Mouse (Mus musculus): Measurements from ENCODE around the gene Cog5. TPM values are rescaled to one million over a fixed set of nuclear protein-coding genes. Genes with fewer than 3 reads are reported as not detected.

The Cog5 gene
- polyA plus RNA-seq, 1 experiment from 2014 or later: 25.5 TPM

- WGBS: 67% methylated on average over 6 of the region's 6 CpGs
- Histone ChIP-seq H3K36me3 (peaks cover 13% of the 10 kb centered on the region), H3K27me3 (replicated peaks) (no peaks in the 10 kb centered on the region), H3K4me1 (peaks cover 20% of the 10 kb centered on the region), H3K9ac (peak overlapping the region; percentile 61), H3K4me2 (peak overlapping the region; percentile 62), H3K27ac (replicated peaks) (peak overlapping the region; percentile 56), H3K4me3 (peak overlapping the region; percentile 17), H3K9me3 (no peaks in the 10 kb centered on the region)
- no peak for ATAC-seq (ENCODE audit: extremely low read depth, insufficient number of reproducible peaks, low FRiP score, low TSS enrichment)
Observed at GRCm38 (mm10) chr12:31709665-31710064, 55.0 kb downstream of the Cog5 start.

- H3K4me1 ChIP-seq: peaks cover 14% of the 10 kb centered on the region
- 28% methylated on average over 5 of the region's 5 CpGs for WGBS
- no peak for ATAC-seq (ENCODE audit: extremely low read depth, insufficient number of reproducible peaks, low FRiP score, low TSS enrichment)
- peak overlapping the region; percentile 60 for H3K4me3 ChIP-seq
- H3K27me3 ChIP-seq (replicated peaks): no peaks in the 10 kb centered on the region
- no peaks in the 10 kb centered on the region for H3K9me3 ChIP-seq
- peaks cover 13% of the 10 kb centered on the region for H3K36me3 ChIP-seq
- peak overlapping the region; percentile 77 for H3K9ac ChIP-seq
- H3K4me2 ChIP-seq: peak overlapping the region; percentile 65
- no peak overlapping the region for H3K27ac ChIP-seq (replicated peaks)
Observed at GRCm38 (mm10) chr12:31712233-31712632, 57.6 kb downstream of the Cog5 start.

GRCm38 (mm10) chr12:31712727-31713126, 58.1 kb downstream of the Cog5 start:
- ATAC-seq (ENCODE audit: extremely low read depth, insufficient number of reproducible peaks, low FRiP score, low TSS enrichment): no peak
- Histone ChIP-seq H3K4me3 (peak overlapping the region; percentile 60), H3K9ac (peak overlapping the region; percentile 67), H3K27me3 (replicated peaks) (no peaks in the 10 kb centered on the region), H3K4me2 (peak overlapping the region; percentile 65), H3K4me1 (peaks cover 13% of the 10 kb centered on the region), H3K27ac (replicated peaks) (no peak overlapping the region), H3K36me3 (peaks cover 13% of the 10 kb centered on the region), H3K9me3 (no peaks in the 10 kb centered on the region)
- 71% methylated on average over 4 of the region's 4 CpGs for WGBS

- Histone ChIP-seq H3K4me1 (peaks cover 12% of the 10 kb centered on the region), H3K36me3 (peaks cover 12% of the 10 kb centered on the region), H3K27me3 (replicated peaks) (no peaks in the 10 kb centered on the region), H3K4me2 (peak within 1 kb of the TSS; percentile 65), H3K9me3 (no peaks in the 10 kb centered on the region), H3K4me3 (peak within 1 kb of the TSS; percentile 60), H3K27ac (replicated peaks) (peak within 1 kb of the TSS; percentile 78), H3K9ac (peak within 1 kb of the TSS; percentile 85)
- 23% methylated on average over 6 of the region's 6 CpGs for WGBS
- no peak for ATAC-seq (ENCODE audit: extremely low read depth, insufficient number of reproducible peaks, low FRiP score, low TSS enrichment)
Observed at GRCm38 (mm10) chr12:31713600-31713999, 58.9 kb downstream of the Cog5 start, which contains the start of gene Gpr22. TSS of gene Gpr22 (minus strand) at chr12:31713947.

- Histone ChIP-seq H3K36me3 (peaks cover 7% of the 10 kb centered on the region), H3K27me3 (replicated peaks) (no peaks in the 10 kb centered on the region), H3K4me2 (peak overlapping the region; percentile 65), H3K4me3 (0 out of 2 replicates have a peak overlapping the region, but pooled peaks have one; percentile 60), H3K4me1 (peaks cover 16% of the 10 kb centered on the region), H3K9me3 (no peaks in the 10 kb centered on the region), H3K9ac (no peak overlapping the region), H3K27ac (replicated peaks) (no peak overlapping the region)
- WGBS: 73% methylated on average over 3 of the region's 3 CpGs
- no peak for ATAC-seq (ENCODE audit: extremely low read depth, insufficient number of reproducible peaks, low FRiP score, low TSS enrichment)
Observed at GRCm38 (mm10) chr12:31714070-31714469, 59.4 kb downstream of the Cog5 start.

GRCm38 (mm10) chr12:31719586-31720275, 65.1 kb downstream of the Cog5 start:
- ATAC-seq (ENCODE audit: extremely low read depth, insufficient number of reproducible peaks, low FRiP score, low TSS enrichment): no peak
- H3K4me2 ChIP-seq: no peak overlapping the region
- H3K4me3 ChIP-seq: no peak overlapping the region
- no peak overlapping the region for H3K9ac ChIP-seq
- H3K9me3 ChIP-seq: no peaks in the 10 kb centered on the region
- 74% methylated on average over 1 of the region's 1 CpGs for WGBS
- H3K4me1 ChIP-seq: peaks cover 26% of the 10 kb centered on the region
- H3K27me3 ChIP-seq (replicated peaks): no peaks in the 10 kb centered on the region
- H3K36me3 ChIP-seq: peaks cover 3% of the 10 kb centered on the region; the same call in 1 of the 2 replicates
- peak overlapping the region; percentile 46; the same call in 1 of the 2 replicates for H3K27ac ChIP-seq (replicated peaks)

GRCm38 (mm10) chr12:31724576-31724975, 69.9 kb downstream of the Cog5 start:
- WGBS: 83% methylated on average over 3 of the region's 3 CpGs
- Histone ChIP-seq H3K4me1 (peaks cover 35% of the 10 kb centered on the region), H3K27me3 (replicated peaks) (no peaks in the 10 kb centered on the region), H3K36me3 (peaks cover 4% of the 10 kb centered on the region; the same call in 1 of the 2 replicates), H3K4me3 (no peak overlapping the region), H3K4me2 (no peak overlapping the region), H3K27ac (replicated peaks) (peak overlapping the region; percentile 69; the same call in 1 of the 2 replicates), H3K9me3 (no peaks in the 10 kb centered on the region), H3K9ac (no peak overlapping the region)
- no peak for ATAC-seq (ENCODE audit: extremely low read depth, insufficient number of reproducible peaks, low FRiP score, low TSS enrichment)

- peak; percentile 58; the same call in 1 of the 2 replicates for ATAC-seq (ENCODE audit: extremely low read depth, insufficient number of reproducible peaks, low FRiP score, low TSS enrichment)
- no peak overlapping the region for H3K4me3 ChIP-seq
- no peak overlapping the region for H3K4me2 ChIP-seq
- WGBS: 60% methylated on average over 12 of the region's 12 CpGs
- no peak overlapping the region for H3K9ac ChIP-seq
- peaks cover 4% of the 10 kb centered on the region; the same call in 1 of the 2 replicates for H3K36me3 ChIP-seq
- peaks cover 26% of the 10 kb centered on the region for H3K4me1 ChIP-seq
- peak overlapping the region; percentile 82 for H3K27ac ChIP-seq (replicated peaks)
- H3K27me3 ChIP-seq (replicated peaks): no peaks in the 10 kb centered on the region
- no peaks in the 10 kb centered on the region for H3K9me3 ChIP-seq
Observed at GRCm38 (mm10) chr12:31725511-31726275, 71.0 kb downstream of the Cog5 start.

GRCm38 (mm10) chr12:31726707-31727106, 72.0 kb downstream of the Cog5 start:
- H3K9ac ChIP-seq: no peak overlapping the region
- peak overlapping the region; percentile 82 for H3K27ac ChIP-seq (replicated peaks)
- H3K27me3 ChIP-seq (replicated peaks): no peaks in the 10 kb centered on the region
- no peaks in the 10 kb centered on the region for H3K9me3 ChIP-seq
- no peak for ATAC-seq (ENCODE audit: extremely low read depth, insufficient number of reproducible peaks, low FRiP score, low TSS enrichment)
- WGBS: 28% methylated on average over 1 of the region's 1 CpGs
- no peak overlapping the region for H3K4me3 ChIP-seq
- H3K4me1 ChIP-seq: peaks cover 19% of the 10 kb centered on the region
- no peak overlapping the region for H3K4me2 ChIP-seq
- peaks cover 4% of the 10 kb centered on the region; the same call in 1 of the 2 replicates for H3K36me3 ChIP-seq

- Histone ChIP-seq H3K9me3 (no peaks in the 10 kb centered on the region), H3K36me3 (no peaks in the 10 kb centered on the region), H3K4me3 (no peak overlapping the region), H3K4me2 (no peak overlapping the region), H3K4me1 (peaks cover 23% of the 10 kb centered on the region), H3K9ac (no peak overlapping the region), H3K27ac (replicated peaks) (no peak overlapping the region), H3K27me3 (replicated peaks) (no peaks in the 10 kb centered on the region)
- ATAC-seq (ENCODE audit: extremely low read depth, insufficient number of reproducible peaks, low FRiP score, low TSS enrichment): no peak
- WGBS: 85% methylated on average over 1 of the region's 1 CpGs
Observed at GRCm38 (mm10) chr12:31730126-31730525, 75.5 kb downstream of the Cog5 start.

- Histone ChIP-seq H3K9ac (no peak overlapping the region), H3K4me1 (peaks cover 10% of the 10 kb centered on the region), H3K4me2 (no peak overlapping the region), H3K27me3 (replicated peaks) (no peaks in the 10 kb centered on the region), H3K9me3 (no peaks in the 10 kb centered on the region), H3K4me3 (no peak overlapping the region), H3K27ac (replicated peaks) (no peak overlapping the region), H3K36me3 (no peaks in the 10 kb centered on the region)
- no peak for ATAC-seq (ENCODE audit: extremely low read depth, insufficient number of reproducible peaks, low FRiP score, low TSS enrichment)
- WGBS: 71% methylated on average over 2 of the region's 2 CpGs
Observed at GRCm38 (mm10) chr12:31734616-31735015, 79.9 kb downstream of the Cog5 start.
